Mouse (Mus musculus): ENCODE results near the gene Mgrn1.
A peak's percentile ranks its signal among the peaks of the same experiment; 100 is the strongest.

Gene Mgrn1

GRCm38 (mm10) chr16:4855046-4855650, 30.9 kb upstream of the Mgrn1 start:
- Histone ChIP-seq H3K4me3 (replicated peaks; ENCODE audit: low read length) (no peak overlapping the region), H3K36me3 (ENCODE audit: insufficient read depth, low read length) (no peaks in the 10 kb centered on the region), H3K27me3 (ENCODE audit: insufficient read depth, low read length) (peaks cover 37% of the 10 kb centered on the region), H3K9me3 (ENCODE audit: low read length) (no peaks in the 10 kb centered on the region), H3K4me1 (replicated peaks; ENCODE audit: low read depth, low read length) (no peaks in the 10 kb centered on the region)
- TF ChIP-seq CTCF (conservative IDR thresholded peaks at IDR 0.05; ENCODE audit: low read length) (no peak), POU5F1 (IDR thresholded peaks at IDR 0.05; ENCODE audit: borderline replicate concordance, low read length) (no peak), NANOG (IDR thresholded peaks at IDR 0.05; ENCODE audit: borderline replicate concordance, low read length) (no peak)

- TF ChIP-seq CTCF (conservative IDR thresholded peaks at IDR 0.05; ENCODE audit: low read length): no peak
- TF ChIP-seq NANOG (IDR thresholded peaks at IDR 0.05; ENCODE audit: borderline replicate concordance, low read length): no peak
- no peak for TF ChIP-seq POU5F1 (IDR thresholded peaks at IDR 0.05; ENCODE audit: borderline replicate concordance, low read length)
- H3K9me3 ChIP-seq (ENCODE audit: low read length): no peaks in the 10 kb centered on the region
- no peak overlapping the region for H3K4me3 ChIP-seq (replicated peaks; ENCODE audit: low read length)
- H3K4me1 ChIP-seq (replicated peaks; ENCODE audit: low read depth, low read length): peaks cover 1% of the 10 kb centered on the region; the same call in 1 of the 2 replicates
- no peaks in the 10 kb centered on the region for H3K36me3 ChIP-seq (ENCODE audit: insufficient read depth, low read length)
- peaks cover 37% of the 10 kb centered on the region for H3K27me3 ChIP-seq (ENCODE audit: insufficient read depth, low read length)
Measured at GRCm38 (mm10) chr16:4861392-4861791, 24.7 kb upstream of the Mgrn1 start.

- Histone ChIP-seq H3K36me3 (ENCODE audit: insufficient read depth, low read length) (no peaks in the 10 kb centered on the region), H3K4me1 (replicated peaks; ENCODE audit: low read depth, low read length) (peaks cover 7% of the 10 kb centered on the region), H3K4me3 (replicated peaks; ENCODE audit: low read length) (no peak overlapping the region), H3K9me3 (ENCODE audit: low read length) (no peaks in the 10 kb centered on the region), H3K27me3 (ENCODE audit: insufficient read depth, low read length) (peaks cover 39% of the 10 kb centered on the region)
- peak; percentile 43 for TF ChIP-seq CTCF (conservative IDR thresholded peaks at IDR 0.05; ENCODE audit: low read length)
- no peak for TF ChIP-seq POU5F1 (IDR thresholded peaks at IDR 0.05; ENCODE audit: borderline replicate concordance, low read length)
- no peak for TF ChIP-seq NANOG (IDR thresholded peaks at IDR 0.05; ENCODE audit: borderline replicate concordance, low read length)
Measured at GRCm38 (mm10) chr16:4862863-4863483, 23.1 kb upstream of the Mgrn1 start.

GRCm38 (mm10) chr16:4863742-4864141, 22.3 kb upstream of the Mgrn1 start:
- no peaks in the 10 kb centered on the region for H3K9me3 ChIP-seq (ENCODE audit: low read length)
- peaks cover 7% of the 10 kb centered on the region for H3K4me1 ChIP-seq (replicated peaks; ENCODE audit: low read depth, low read length)
- H3K36me3 ChIP-seq (ENCODE audit: insufficient read depth, low read length): peaks cover 3% of the 10 kb centered on the region
- no peak overlapping the region for H3K4me3 ChIP-seq (replicated peaks; ENCODE audit: low read length)
- peaks cover 39% of the 10 kb centered on the region for H3K27me3 ChIP-seq (ENCODE audit: insufficient read depth, low read length)
- no peak for TF ChIP-seq POU5F1 (IDR thresholded peaks at IDR 0.05; ENCODE audit: borderline replicate concordance, low read length)
- TF ChIP-seq CTCF (conservative IDR thresholded peaks at IDR 0.05; ENCODE audit: low read length): no peak
- no peak for TF ChIP-seq NANOG (IDR thresholded peaks at IDR 0.05; ENCODE audit: borderline replicate concordance, low read length)

- TF ChIP-seq POU5F1 (IDR thresholded peaks at IDR 0.05; ENCODE audit: borderline replicate concordance, low read length): no peak
- no peak for TF ChIP-seq CTCF (conservative IDR thresholded peaks at IDR 0.05; ENCODE audit: low read length)
- no peak for TF ChIP-seq NANOG (IDR thresholded peaks at IDR 0.05; ENCODE audit: borderline replicate concordance, low read length)
- H3K9me3 ChIP-seq (ENCODE audit: low read length): no peaks in the 10 kb centered on the region
- H3K27me3 ChIP-seq (ENCODE audit: insufficient read depth, low read length): peaks cover 39% of the 10 kb centered on the region
- H3K4me1 ChIP-seq (replicated peaks; ENCODE audit: low read depth, low read length): peaks cover 10% of the 10 kb centered on the region
- peaks cover 24% of the 10 kb centered on the region for H3K36me3 ChIP-seq (ENCODE audit: insufficient read depth, low read length)
- no peak overlapping the region for H3K4me3 ChIP-seq (replicated peaks; ENCODE audit: low read length)
Measured at GRCm38 (mm10) chr16:4866101-4866695, 19.9 kb upstream of the Mgrn1 start.

- Histone ChIP-seq H3K27me3 (ENCODE audit: insufficient read depth, low read length) (peaks cover 9% of the 10 kb centered on the region; the same call in 1 of the 2 replicates), H3K36me3 (ENCODE audit: insufficient read depth, low read length) (peaks cover 64% of the 10 kb centered on the region), H3K4me3 (replicated peaks; ENCODE audit: low read length) (no peak overlapping the region), H3K9me3 (ENCODE audit: low read length) (no peaks in the 10 kb centered on the region), H3K4me1 (replicated peaks; ENCODE audit: low read depth, low read length) (peaks cover 34% of the 10 kb centered on the region)
- TF ChIP-seq CTCF (conservative IDR thresholded peaks at IDR 0.05; ENCODE audit: low read length) (no peak), POU5F1 (IDR thresholded peaks at IDR 0.05; ENCODE audit: borderline replicate concordance, low read length) (no peak), NANOG (IDR thresholded peaks at IDR 0.05; ENCODE audit: borderline replicate concordance, low read length) (no peak)
Measured at GRCm38 (mm10) chr16:4870490-4870889, 15.6 kb upstream of the Mgrn1 start.

GRCm38 (mm10) chr16:4871926-4872325, 14.1 kb upstream of the Mgrn1 start:
- H3K9me3 ChIP-seq (ENCODE audit: low read length): no peaks in the 10 kb centered on the region
- H3K36me3 ChIP-seq (ENCODE audit: insufficient read depth, low read length): peaks cover 79% of the 10 kb centered on the region
- no peak overlapping the region for H3K4me3 ChIP-seq (replicated peaks; ENCODE audit: low read length)
- TF ChIP-seq NANOG (IDR thresholded peaks at IDR 0.05; ENCODE audit: borderline replicate concordance, low read length): no peak
- no peak for TF ChIP-seq CTCF (conservative IDR thresholded peaks at IDR 0.05; ENCODE audit: low read length)
- TF ChIP-seq POU5F1 (IDR thresholded peaks at IDR 0.05; ENCODE audit: borderline replicate concordance, low read length): no peak
- H3K4me1 ChIP-seq (replicated peaks; ENCODE audit: low read depth, low read length): peaks cover 43% of the 10 kb centered on the region
- H3K27me3 ChIP-seq (ENCODE audit: insufficient read depth, low read length): 0 out of 2 replicates have a peak, but pooled peaks cover 5% of the 10 kb centered on the region

- H3K4me3 ChIP-seq (replicated peaks; ENCODE audit: low read length): no peak overlapping the region
- TF ChIP-seq POU5F1 (IDR thresholded peaks at IDR 0.05; ENCODE audit: borderline replicate concordance, low read length): no peak
- no peak for TF ChIP-seq NANOG (IDR thresholded peaks at IDR 0.05; ENCODE audit: borderline replicate concordance, low read length)
- TF ChIP-seq CTCF (conservative IDR thresholded peaks at IDR 0.05; ENCODE audit: low read length): no peak
- no peaks in the 10 kb centered on the region for H3K9me3 ChIP-seq (ENCODE audit: low read length)
- H3K4me1 ChIP-seq (replicated peaks; ENCODE audit: low read depth, low read length): peaks cover 60% of the 10 kb centered on the region
- peaks cover 74% of the 10 kb centered on the region for H3K36me3 ChIP-seq (ENCODE audit: insufficient read depth, low read length)
- no peaks in the 10 kb centered on the region for H3K27me3 ChIP-seq (ENCODE audit: insufficient read depth, low read length)
Measured at GRCm38 (mm10) chr16:4875198-4876032, 10.6 kb upstream of the Mgrn1 start.
